1 mouse cellular context compared by ENCODE assay signal in genomic region chr1:37999552-37999951, GRCm38 (mm10).
TF ChIP-seq lines count a peak whose summit lies in the region.

No protein-coding gene starts in this region.

TF ChIP-seq in MEL, 35 proteins besides CTCF, POLR2A, EP300 and RAD21 (continued from another document):
- TF ChIP-seq MEF2A (IDR thresholded peaks at IDR 0.05; ENCODE audit: extremely low read depth, insufficient replicate concordance, low read depth, low read length, poor library complexity, severe bottlenecking) (no peak), TBP (IDR thresholded peaks at IDR 0.05; ENCODE audit: low read depth, low read length) (no peak), GATA1 (IDR thresholded peaks at IDR 0.05; ENCODE audit: low read depth, low read length) (peak; percentile 75; the same call in 1 of the 2 replicates), ZMIZ1 (IDR thresholded peaks at IDR 0.05; ENCODE audit: low read depth, low read length) (no peak), ETS1 (IDR thresholded peaks at IDR 0.05; ENCODE audit: low read depth, low read length) (peak; percentile 78), NELFE (IDR thresholded peaks at IDR 0.05; ENCODE audit: low read depth, low read length) (no peak), GABPA (IDR thresholded peaks at IDR 0.05; ENCODE audit: low read depth, low read length) (no peak), KAT2A (conservative IDR thresholded peaks at IDR 0.05; ENCODE audit: low read depth, low read length) (no peak), ZKSCAN1 (IDR thresholded peaks at IDR 0.05; ENCODE audit: low read depth, low read length) (no peak), MAFK (IDR thresholded peaks at IDR 0.05; ENCODE audit: borderline replicate concordance, low read depth, low read length) (no peak), MAZ (IDR thresholded peaks at IDR 0.05; ENCODE audit: low read depth, low read length) (no peak), MAX (IDR thresholded peaks at IDR 0.05; ENCODE audit: low read length) (no peak), POLR2AphosphoS5 (IDR thresholded peaks at IDR 0.05; ENCODE audit: borderline replicate concordance, low read depth, low read length) (no peak), TCF12 (IDR thresholded peaks at IDR 0.05; ENCODE audit: low read depth, low read length) (peak; percentile 86), MYB (IDR thresholded peaks at IDR 0.05; ENCODE audit: low read depth, low read length) (no peak), USF1 (IDR thresholded peaks at IDR 0.05; ENCODE audit: low read depth, low read length) (no peak), UBTF (IDR thresholded peaks at IDR 0.05; ENCODE audit: borderline replicate concordance, insufficient read depth, low read depth, low read length) (no peak), USF2 (IDR thresholded peaks at IDR 0.05; ENCODE audit: borderline replicate concordance in 1 of 2, insufficient read depth in 1 of 2, low read depth in 1 of 2, low read length in 2 of 2) (no peak), SIN3A (IDR thresholded peaks at IDR 0.05; ENCODE audit: low read length) (peak; percentile 56; the same call in 1 of the 2 replicates), RCOR1 (IDR thresholded peaks at IDR 0.05; ENCODE audit: low read depth, low read length) (peak; percentile 72; the same call in 1 of the 2 replicates), POLR2AphosphoS2 (IDR thresholded peaks at IDR 0.05; ENCODE audit: low read length) (no peak), MYC (IDR thresholded peaks at IDR 0.05; ENCODE audit: low read depth, low read length) (no peak), CHD2 (IDR thresholded peaks at IDR 0.05; ENCODE audit: low read length) (no peak)
